25 mouse cellular contexts compared by ENCODE assay signal in the genomic region with DNA sequence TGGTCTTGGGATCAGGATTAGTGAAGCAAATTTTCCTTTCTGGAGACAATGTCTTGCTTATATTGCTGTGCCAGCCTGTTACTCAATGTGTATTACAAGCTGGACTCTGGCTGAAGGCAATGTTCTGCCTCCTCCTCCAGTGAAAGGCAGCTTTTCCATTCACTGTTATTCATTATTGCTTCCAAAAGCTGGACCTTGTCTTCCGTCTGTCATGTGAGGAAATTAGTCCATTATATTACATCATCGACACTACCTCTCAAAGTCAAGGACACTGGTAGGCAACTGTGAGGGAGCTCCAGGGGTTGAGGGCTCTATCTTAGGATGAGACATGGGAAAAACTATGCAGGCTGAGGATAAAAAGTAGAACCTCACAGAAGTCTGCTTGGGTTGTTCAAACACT. TPM values are rescaled to one million over a fixed set of nuclear protein-coding genes. Genes with fewer than 3 reads are reported as not detected.
"Had no signal": no experiment of that assay in that cellular context is flagged by ENCODE, and none has a peak within 500 bp of the region (broad histone marks: within the 10 kb centered on the region; RNA-seq: fewer than 3 reads in every experiment).

No protein-coding gene starts in this region.

- H3K36me3 ChIP-seq: midbrain, embryonic 10.5 days; midbrain, embryonic 12.5 days; neural tube, embryonic 13.5 days; neural tube, embryonic 15.5 days had no signal

- H3K27me3 ChIP-seq: midbrain, embryonic 12.5 days; neural tube, embryonic 13.5 days; neural tube, embryonic 15.5 days had no signal

- H3K4me1 ChIP-seq: midbrain, embryonic 12.5 days; neural tube, embryonic 13.5 days; neural tube, embryonic 15.5 days had no signal

- H3K4me3 ChIP-seq: midbrain, embryonic 10.5 days; midbrain, embryonic 12.5 days; myocyte; neural tube, embryonic 13.5 days; neural tube, embryonic 15.5 days had no signal

- H3K9ac ChIP-seq: lung, embryonic 14.5 days; midbrain, embryonic 12.5 days; neural tube, embryonic 13.5 days; neural tube, embryonic 15.5 days had no signal

- DNase-seq: lung, adult 18-20 months; lung, embryonic 14.5 days; lung, postnatal 10 days; lung, postnatal 4 days; midbrain, embryonic 14.5 days; retina, postnatal 1 day; right cerebral cortex, adult 18-20 months; right cerebral cortex, postnatal 25 days; right cerebral cortex, postnatal 4 days; spleen, adult 18-20 months; thymus, adult 18-20 months; thymus, postnatal 14 days; thymus, postnatal 36 days had no signal

- H3K27ac ChIP-seq: midbrain, embryonic 10.5 days; midbrain, embryonic 12.5 days; neural tube, embryonic 13.5 days; neural tube, embryonic 15.5 days had no signal

RNA-seq across cellular contexts. Expression of gene Cd244a, which starts 2.6 kb away (rescaled TPM):
- polyA plus RNA-seq: lung, embryonic 14.5 days; midbrain, embryonic 10.5 days; midbrain, embryonic 12.5 days; midbrain, embryonic 16.5 days; neural tube, embryonic 13.5 days had no signal

RNA-seq across cellular contexts. Expression of gene Itln1, which starts 21.3 kb away (rescaled TPM):
- total RNA-seq: megakaryocyte, adult 5-6 weeks; megakaryocyte-erythroid progenitor cell, adult 5-6 weeks had no signal
- polyA plus RNA-seq: lung, embryonic 14.5 days; lung, embryonic 16.5 days; midbrain, embryonic 10.5 days; midbrain, embryonic 12.5 days; midbrain, embryonic 14.5 days; midbrain, embryonic 16.5 days; myocyte; neural tube, embryonic 11.5 days; neural tube, embryonic 13.5 days; neural tube, embryonic 15.5 days; stomach, embryonic 14.5 days; stomach, embryonic 16.5 days had no signal

RNA-seq across cellular contexts. Expression of gene Ly9, which starts 50.8 kb away (rescaled TPM):
- polyA plus RNA-seq: midbrain, embryonic 10.5 days; midbrain, embryonic 12.5 days; midbrain, embryonic 14.5 days; myocyte; neural tube, embryonic 11.5 days; stomach, embryonic 14.5 days had no signal
